Mouse (Mus musculus): ENCODE results near the gene Gja4. TPM values are rescaled to one million over a fixed set of nuclear protein-coding genes. Genes with fewer than 3 reads are reported as not detected.
A peak's percentile ranks its signal among the peaks of the same experiment; 100 is the strongest.

Gene Gja4
- polyA plus RNA-seq, 1 experiment from 2014 or later: 20.9 TPM

DNA sequence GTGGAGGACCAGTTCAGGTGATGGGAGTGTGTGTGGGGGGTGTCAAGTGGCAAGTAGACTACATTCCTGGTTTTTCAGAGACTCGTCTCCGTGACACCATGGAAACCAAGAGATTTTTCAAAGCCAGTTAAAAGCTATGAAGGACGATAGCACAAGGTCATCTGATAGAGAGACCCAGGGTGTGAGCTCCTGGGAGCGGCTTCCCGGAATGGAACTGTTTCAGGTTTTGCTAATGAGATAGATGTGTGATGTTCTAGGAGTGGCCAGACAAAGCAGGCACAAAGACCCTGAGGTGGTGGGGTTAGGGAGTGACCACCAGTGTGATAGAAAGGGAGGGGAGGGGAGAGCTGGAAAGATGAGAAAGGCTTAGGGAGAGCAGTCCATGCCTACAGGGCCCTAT, 31.2 kb upstream of the Gja4 start:
- Histone ChIP-seq H3K4me1 (ENCODE audit: control insufficient read depth, insufficient read depth, low read length) (no peaks in the 10 kb centered on the region), H3K27me3 (replicated peaks; ENCODE audit: control insufficient read depth, insufficient read depth, low read length) (no peaks in the 10 kb centered on the region), H3K9me3 (replicated peaks; ENCODE audit: control insufficient read depth, low read length) (no peaks in the 10 kb centered on the region), H3K36me3 (ENCODE audit: control insufficient read depth, insufficient read depth, low read length) (no peaks in the 10 kb centered on the region), H3K4me2 (ENCODE audit: low read length) (no peak overlapping the region), H3K27ac (ENCODE audit: low read depth, low read length) (no peak overlapping the region), H3K4me3 (ENCODE audit: low read depth, low read length) (no peak overlapping the region), H3K9ac (ENCODE audit: low read length) (no peak overlapping the region)
- DNase-seq (ENCODE audit: low spot score) (no peak), ATAC-seq (no peak)
- 91% methylated on average over 5 of the region's 5 CpGs for WGBS

- DNase-seq (ENCODE audit: low spot score) (no peak), ATAC-seq (no peak)
- H3K27ac ChIP-seq (ENCODE audit: low read depth, low read length): no peak overlapping the region
- no peaks in the 10 kb centered on the region for H3K9me3 ChIP-seq (replicated peaks; ENCODE audit: control insufficient read depth, low read length)
- no peak overlapping the region for H3K4me3 ChIP-seq (ENCODE audit: low read depth, low read length)
- no peak overlapping the region for H3K9ac ChIP-seq (ENCODE audit: low read length)
- H3K4me2 ChIP-seq (ENCODE audit: low read length): no peak overlapping the region
- H3K4me1 ChIP-seq (ENCODE audit: control insufficient read depth, insufficient read depth, low read length): no peaks in the 10 kb centered on the region
- 69% methylated on average over 6 of the region's 6 CpGs for WGBS
- no peaks in the 10 kb centered on the region for H3K27me3 ChIP-seq (replicated peaks; ENCODE audit: control insufficient read depth, insufficient read depth, low read length)
- no peaks in the 10 kb centered on the region for H3K36me3 ChIP-seq (ENCODE audit: control insufficient read depth, insufficient read depth, low read length)
These were observed 27.5 kb upstream of the Gja4 start for GRCm38 (mm10) chr4:127341372-127341771.

DNA sequence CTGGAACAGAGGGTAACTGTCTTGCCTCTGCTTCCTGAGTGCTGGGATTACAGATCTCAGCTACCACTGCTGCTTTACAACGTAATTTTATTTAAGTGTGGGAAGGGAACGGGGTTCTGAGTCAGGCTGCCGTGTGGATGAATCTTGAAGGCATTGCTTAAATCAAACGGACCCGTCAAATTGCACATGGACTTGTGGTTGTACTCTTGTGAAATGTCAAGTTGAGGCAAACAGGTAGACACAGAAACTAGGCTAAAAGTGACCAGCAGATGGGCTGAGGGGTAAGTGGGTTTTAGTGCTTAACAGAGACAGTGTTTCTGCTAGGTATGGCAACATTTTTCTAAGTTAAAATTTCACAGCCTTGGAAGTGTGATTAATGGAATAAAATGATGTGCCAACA, 23.8 kb upstream of the Gja4 start:
- Histone ChIP-seq H3K4me2 (ENCODE audit: low read length) (no peak overlapping the region), H3K27ac (ENCODE audit: low read depth, low read length) (no peak overlapping the region), H3K4me1 (ENCODE audit: control insufficient read depth, insufficient read depth, low read length) (no peaks in the 10 kb centered on the region), H3K27me3 (replicated peaks; ENCODE audit: control insufficient read depth, insufficient read depth, low read length) (no peaks in the 10 kb centered on the region), H3K4me3 (ENCODE audit: low read depth, low read length) (no peak overlapping the region), H3K36me3 (ENCODE audit: control insufficient read depth, insufficient read depth, low read length) (no peaks in the 10 kb centered on the region), H3K9me3 (replicated peaks; ENCODE audit: control insufficient read depth, low read length) (no peaks in the 10 kb centered on the region), H3K9ac (ENCODE audit: low read length) (no peak overlapping the region)
- DNase-seq (ENCODE audit: low spot score) (no peak), ATAC-seq (no peak)
- WGBS: 90% methylated on average over 5 of the region's 5 CpGs

DNA sequence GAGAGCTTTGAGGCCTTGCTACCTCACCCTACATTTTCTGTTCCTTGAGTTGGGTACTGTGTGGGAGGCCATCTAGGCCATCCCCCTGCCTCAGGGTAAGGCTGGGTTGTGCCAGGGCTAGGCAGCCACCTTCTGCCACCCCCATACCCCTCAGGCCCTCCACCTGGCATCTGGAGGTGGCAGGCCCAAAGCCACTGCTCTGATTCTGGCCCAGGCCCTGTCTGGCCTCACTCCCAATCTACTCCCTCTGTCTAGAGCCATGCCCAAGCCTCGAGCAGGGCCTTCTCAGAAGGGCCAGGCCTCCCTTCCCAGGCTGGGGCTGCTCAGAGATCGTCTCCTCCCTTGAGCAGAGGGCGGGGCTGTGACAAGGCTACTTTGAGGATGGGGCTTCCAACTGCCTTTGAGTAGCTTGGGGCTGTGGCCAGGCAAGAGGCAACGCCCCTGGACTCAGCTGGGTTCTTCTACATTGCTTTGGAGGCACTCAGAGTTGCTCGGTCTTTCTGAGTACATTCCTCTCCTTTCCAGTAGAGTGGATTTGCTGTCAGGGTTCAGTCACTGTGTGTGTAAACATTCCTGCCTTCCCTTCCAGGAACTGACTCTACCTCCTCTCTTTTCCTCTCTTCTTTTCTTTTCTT, 21.1 kb upstream of the Gja4 start:
- Histone ChIP-seq H3K9me3 (replicated peaks; ENCODE audit: control insufficient read depth, low read length) (no peaks in the 10 kb centered on the region), H3K9ac (ENCODE audit: low read length) (no peak overlapping the region), H3K4me1 (ENCODE audit: control insufficient read depth, insufficient read depth, low read length) (peaks cover 3% of the 10 kb centered on the region; the same call in 1 of the 2 replicates), H3K27me3 (replicated peaks; ENCODE audit: control insufficient read depth, insufficient read depth, low read length) (peaks cover 22% of the 10 kb centered on the region), H3K4me3 (ENCODE audit: low read depth, low read length) (no peak overlapping the region), H3K27ac (ENCODE audit: low read depth, low read length) (no peak overlapping the region), H3K4me2 (ENCODE audit: low read length) (no peak overlapping the region), H3K36me3 (ENCODE audit: control insufficient read depth, insufficient read depth, low read length) (no peaks in the 10 kb centered on the region)
- no peak for ATAC-seq
- 50% methylated on average over 5 of the region's 5 CpGs for WGBS
- no peak for DNase-seq (ENCODE audit: low spot score)

GRCm38 (mm10) chr4:127331171-127331570, 17.3 kb upstream of the Gja4 start:
- no peak overlapping the region for H3K9ac ChIP-seq (ENCODE audit: low read length)
- H3K36me3 ChIP-seq (ENCODE audit: control insufficient read depth, insufficient read depth, low read length): no peaks in the 10 kb centered on the region
- H3K4me3 ChIP-seq (ENCODE audit: low read depth, low read length): no peak overlapping the region
- H3K9me3 ChIP-seq (replicated peaks; ENCODE audit: control insufficient read depth, low read length): no peaks in the 10 kb centered on the region
- H3K4me1 ChIP-seq (ENCODE audit: control insufficient read depth, insufficient read depth, low read length): peaks cover 3% of the 10 kb centered on the region; the same call in 1 of the 2 replicates
- DNase-seq (ENCODE audit: low spot score) (no peak), ATAC-seq (no peak)
- H3K27me3 ChIP-seq (replicated peaks; ENCODE audit: control insufficient read depth, insufficient read depth, low read length): peaks cover 31% of the 10 kb centered on the region
- no peak overlapping the region for H3K4me2 ChIP-seq (ENCODE audit: low read length)
- 21% methylated on average over 13 of the region's 13 CpGs for WGBS
- no peak overlapping the region for H3K27ac ChIP-seq (ENCODE audit: low read depth, low read length)

DNA sequence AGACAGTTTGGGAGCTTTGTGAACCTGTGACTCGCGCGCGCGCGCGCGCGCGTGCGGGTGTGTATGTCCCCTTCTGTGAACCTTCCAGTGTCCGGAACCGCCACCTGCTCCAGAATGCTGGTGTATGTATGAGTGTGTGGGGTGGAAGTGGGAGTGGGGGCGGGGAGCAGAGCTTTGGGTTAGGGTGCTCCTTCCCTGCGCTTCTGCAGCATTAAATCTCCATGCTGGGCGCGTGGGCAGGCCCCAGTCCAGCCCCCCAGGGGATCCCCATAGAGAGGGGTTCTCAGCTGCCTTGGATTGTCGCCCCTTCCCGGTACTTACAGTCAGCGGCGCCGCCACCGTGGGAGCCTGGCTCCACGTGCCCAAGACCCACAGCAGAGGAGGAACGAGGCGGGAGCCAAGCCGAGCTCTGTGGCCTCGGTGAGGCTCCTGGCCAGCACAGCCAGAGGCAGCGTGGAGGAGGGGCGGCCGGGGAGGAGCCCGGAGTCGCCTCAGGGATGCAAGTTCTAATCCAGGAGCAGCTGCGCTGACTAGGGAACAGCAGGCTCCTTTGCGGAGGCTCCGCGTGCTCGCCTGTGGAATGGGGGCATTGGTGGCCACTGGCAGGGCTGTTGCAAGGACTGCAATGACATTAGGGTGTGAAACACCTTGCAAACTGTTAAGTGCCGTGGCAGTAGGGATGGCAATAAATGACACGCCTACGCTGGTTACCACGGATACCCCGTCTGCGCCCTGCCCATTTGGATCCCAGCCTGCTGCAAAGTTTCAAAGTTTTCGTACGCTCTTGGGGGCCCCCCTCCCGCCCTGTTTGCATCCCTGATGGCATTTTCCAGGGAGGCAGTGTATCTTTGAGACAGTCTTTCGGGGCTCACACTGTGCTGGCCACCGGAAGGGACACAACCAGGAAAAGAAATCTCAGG, 16.6 kb upstream of the Gja4 start, which contains the start of gene Gjb3:
TSS of gene Gjb3 (minus strand) at position 664 of the 920 bp plus-strand sequence.
- Histone ChIP-seq H3K36me3 (ENCODE audit: control insufficient read depth, insufficient read depth, low read length) (no peaks in the 10 kb centered on the region), H3K9me3 (replicated peaks; ENCODE audit: control insufficient read depth, low read length) (no peaks in the 10 kb centered on the region), H3K4me3 (ENCODE audit: low read depth, low read length) (peak within 1 kb of the TSS; percentile 12; the same call in 1 of the 2 replicates), H3K4me1 (ENCODE audit: control insufficient read depth, insufficient read depth, low read length) (peaks cover 3% of the 10 kb centered on the region; the same call in 1 of the 2 replicates), H3K4me2 (ENCODE audit: low read length) (peak within 1 kb of the TSS; percentile 39), H3K9ac (ENCODE audit: low read length) (peak within 1 kb of the TSS; percentile 7; the same call in 1 of the 2 replicates), H3K27ac (ENCODE audit: low read depth, low read length) (no peak within 1 kb of the TSS), H3K27me3 (replicated peaks; ENCODE audit: control insufficient read depth, insufficient read depth, low read length) (peaks cover 37% of the 10 kb centered on the region)
- 2% methylated on average over 49 of the region's 49 CpGs for WGBS
- ATAC-seq (no peak), DNase-seq (ENCODE audit: low spot score) (peak; percentile 25)

DNA sequence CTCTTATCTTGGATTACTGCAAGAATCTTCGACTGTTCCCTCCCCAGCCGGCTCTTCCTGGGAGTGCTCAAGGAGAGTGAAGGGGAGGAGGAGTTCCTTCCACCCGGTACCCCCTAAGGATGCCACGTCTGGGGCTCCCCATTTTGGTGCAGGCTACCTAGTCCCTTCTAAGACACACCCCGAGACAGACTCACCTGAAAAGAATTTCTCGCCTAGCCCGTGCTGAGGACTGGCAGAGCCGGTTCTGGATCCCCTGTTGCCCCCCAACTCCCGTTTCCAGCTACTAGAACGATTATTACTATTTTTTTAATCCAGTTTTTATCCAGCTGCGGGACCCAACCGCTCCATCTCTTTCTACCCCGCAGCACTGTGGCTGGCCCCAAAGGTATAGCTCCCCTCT, 15.9 kb upstream of the Gja4 start:
- Histone ChIP-seq H3K27me3 (replicated peaks; ENCODE audit: control insufficient read depth, insufficient read depth, low read length) (peaks cover 37% of the 10 kb centered on the region), H3K9ac (ENCODE audit: low read length) (no peak overlapping the region), H3K36me3 (ENCODE audit: control insufficient read depth, insufficient read depth, low read length) (no peaks in the 10 kb centered on the region), H3K4me3 (ENCODE audit: low read depth, low read length) (0 out of 2 replicates have a peak overlapping the region, but pooled peaks have one; percentile 12), H3K27ac (ENCODE audit: low read depth, low read length) (no peak overlapping the region), H3K9me3 (replicated peaks; ENCODE audit: control insufficient read depth, low read length) (no peaks in the 10 kb centered on the region), H3K4me1 (ENCODE audit: control insufficient read depth, insufficient read depth, low read length) (peaks cover 3% of the 10 kb centered on the region; the same call in 1 of the 2 replicates), H3K4me2 (ENCODE audit: low read length) (peak overlapping the region; percentile 39)
- DNase-seq (ENCODE audit: low spot score) (no peak), ATAC-seq (no peak)
- WGBS: 3% methylated on average over 13 of the region's 13 CpGs

GRCm38 (mm10) chr4:127329046-127329445, 15.2 kb upstream of the Gja4 start:
- Histone ChIP-seq H3K4me1 (ENCODE audit: control insufficient read depth, insufficient read depth, low read length) (peaks cover 3% of the 10 kb centered on the region; the same call in 1 of the 2 replicates), H3K4me2 (ENCODE audit: low read length) (no peak overlapping the region), H3K27ac (ENCODE audit: low read depth, low read length) (no peak overlapping the region), H3K27me3 (replicated peaks; ENCODE audit: control insufficient read depth, insufficient read depth, low read length) (peaks cover 37% of the 10 kb centered on the region), H3K9me3 (replicated peaks; ENCODE audit: control insufficient read depth, low read length) (no peaks in the 10 kb centered on the region), H3K4me3 (ENCODE audit: low read depth, low read length) (no peak overlapping the region), H3K36me3 (ENCODE audit: control insufficient read depth, insufficient read depth, low read length) (no peaks in the 10 kb centered on the region), H3K9ac (ENCODE audit: low read length) (no peak overlapping the region)
- no peak for ATAC-seq
- WGBS: 5% methylated on average over 3 of the region's 3 CpGs
- DNase-seq (ENCODE audit: low spot score): peak; percentile 32
